Mouse (Mus musculus) CH12.LX (cell line): ENCODE data around the gene Gm13283. TPM values are rescaled to one million over a fixed set of nuclear protein-coding genes. Genes with fewer than 3 reads are reported as not detected.
A peak's percentile ranks its signal among the peaks of the same experiment; 100 is the strongest.

Experiments
- DNase-seq: peaks from one replicate; pipeline ENCODE4 v3.0.0-alpha.2; 2013; ENCODE audit errors: extremely low read depth
- H3K27ac ChIP-seq: 2 replicates; pipeline ENCODE4 v1.5.1; 2012; ENCODE audit warnings: low read depth, mild to moderate bottlenecking, control low read depth, moderate library complexity; ENCODE audit not compliant: insufficient read depth
- H3K27me3 ChIP-seq: replicated peaks from 2 replicates; pipeline ENCODE3; 2012; ENCODE audit warnings: inconsistent platforms
- H3K36me3 ChIP-seq, 2 experiments: replicated peaks in 1 of 2; 2 replicates each; pipeline versions ENCODE3 to v1.6.1; 2012; ENCODE audit warnings: inconsistent platforms in 1 of 2, low read length in 1 of 2, mild to moderate bottlenecking in 1 of 2, mixed read lengths in 1 of 2, moderate library complexity in 1 of 2; ENCODE audit not compliant: control insufficient read depth in 1 of 2, insufficient read depth in 1 of 2
- H3K4me1 ChIP-seq, 2 experiments: 2 replicates each; pipeline ENCODE4 v1.6.1; 2012; ENCODE audit warnings: inconsistent platforms in 1 of 2, moderate library complexity in 1 of 2; ENCODE audit not compliant: insufficient read depth in 2 of 2, control insufficient read depth in 1 of 2
- H3K4me2 ChIP-seq: 2 replicates; pipeline ENCODE4 v1.6.1; 2012; ENCODE audit warnings: low read depth, mild to moderate bottlenecking, control low read depth; ENCODE audit not compliant: poor library complexity, insufficient read depth, severe bottlenecking
- H3K4me3 ChIP-seq, 3 experiments: fragments of 150-350 bp in 1 of 3; sonication (generic) in 1 of 3; replicated peaks in 1 of 3; 2 replicates each; pipeline versions ENCODE3 to v1.5.1; 2011 to 2012; ENCODE audit warnings: low read depth in 2 of 3, low read length in 2 of 3, mild to moderate bottlenecking in 2 of 3, moderate library complexity in 2 of 3, control low read depth in 1 of 3, improper control_type of control experiment in 1 of 3, inconsistent platforms in 1 of 3, mixed read lengths in 1 of 3; ENCODE audit not compliant: poor library complexity in 1 of 3
- H3K79me2 ChIP-seq: replicated peaks from 2 replicates; pipeline ENCODE4 v1.6.1; 2012; ENCODE audit warnings: mild to moderate bottlenecking, moderate library complexity; ENCODE audit not compliant: control insufficient read depth, poor library complexity, insufficient read depth, severe bottlenecking; ENCODE audit errors: extremely low read depth
- H3K9ac ChIP-seq: 2 replicates; pipeline ENCODE4 v1.6.1; 2012; ENCODE audit warnings: low read depth, mild to moderate bottlenecking, control low read depth, moderate library complexity; ENCODE audit not compliant: insufficient read depth
- H3K9me3 ChIP-seq: replicated peaks from 2 replicates; pipeline ENCODE3; 2012; ENCODE audit warnings: low read length, inconsistent platforms, mixed read lengths
- BHLHE40 ChIP-seq: IDR thresholded peaks from 2 replicates; pipeline ENCODE4 v1.6.1; 2011; ENCODE audit warnings: mild to moderate bottlenecking, low read depth, low read length, improper control_type of control experiment
- CHD1 ChIP-seq: IDR thresholded peaks from 2 replicates; pipeline ENCODE4 v1.6.1; 2012; ENCODE audit warnings: low read depth, low read length, improper control_type of control experiment, inconsistent platforms
- CHD2 ChIP-seq: IDR thresholded peaks from 2 replicates; pipeline ENCODE4 v1.6.1; 2011; ENCODE audit warnings: low read length, improper control_type of control experiment
- CTCF ChIP-seq, 2 experiments: IDR thresholded peaks in 1 of 2; conservative IDR thresholded peaks in 1 of 2; 2 replicates each; pipeline ENCODE4 v1.5.1; 2011 to 2012; ENCODE audit warnings: low read depth in 2 of 2, low read length in 2 of 2, improper control_type of control experiment in 1 of 2, inconsistent platforms in 1 of 2, mild to moderate bottlenecking in 1 of 2, moderate library complexity in 1 of 2
- EP300 ChIP-seq: IDR thresholded peaks from 2 replicates; pipeline ENCODE4 v1.6.1; 2011; ENCODE audit warnings: low read length, improper control_type of control experiment
- ETS1 ChIP-seq: conservative IDR thresholded peaks from 2 replicates; pipeline ENCODE4 v1.6.1; 2012; ENCODE audit warnings: low read depth, mild to moderate bottlenecking, inconsistent platforms, low read length, improper control_type of control experiment, moderate library complexity
- GABPA ChIP-seq: IDR thresholded peaks from 2 replicates; pipeline ENCODE4 v1.6.1; 2012; ENCODE audit warnings: low read depth, low read length, improper control_type of control experiment, inconsistent platforms; ENCODE audit not compliant: insufficient replicate concordance
- HCFC1 ChIP-seq: IDR thresholded peaks from 2 replicates; pipeline ENCODE4 v1.6.1; 2012; ENCODE audit warnings: low read depth, mild to moderate bottlenecking, inconsistent platforms, low read length, improper control_type of control experiment
- IRF4 ChIP-seq: IDR thresholded peaks from 2 replicates; pipeline ENCODE4 v1.6.1; 2014; ENCODE audit warnings: low read depth, mild to moderate bottlenecking, inconsistent platforms, low read length, improper control_type of control experiment
- JUN ChIP-seq: IDR thresholded peaks from 2 replicates; pipeline ENCODE4 v1.6.1; 2011; ENCODE audit warnings: low read depth, mild to moderate bottlenecking, low read length, improper control_type of control experiment, moderate library complexity; ENCODE audit not compliant: insufficient read depth
- JUND ChIP-seq: conservative IDR thresholded peaks from 2 replicates; pipeline ENCODE4 v1.6.1; 2011; ENCODE audit warnings: low read depth, low read length, improper control_type of control experiment
- MAZ ChIP-seq: IDR thresholded peaks from 2 replicates; pipeline ENCODE4 v1.6.1; 2012; ENCODE audit warnings: low read depth, mild to moderate bottlenecking, inconsistent platforms, low read length, improper control_type of control experiment, moderate library complexity
- NRF1 ChIP-seq: IDR thresholded peaks from 2 replicates; pipeline ENCODE4 v1.6.1; 2014; ENCODE audit warnings: low read depth, mild to moderate bottlenecking, inconsistent platforms, low read length, improper control_type of control experiment, moderate library complexity
- POLR2A ChIP-seq: IDR thresholded peaks from 2 replicates; pipeline ENCODE4 v1.6.1; 2011; ENCODE audit warnings: low read depth, mild to moderate bottlenecking, improper control_type of control experiment, low read length
- RAD21 ChIP-seq: IDR thresholded peaks from 2 replicates; pipeline ENCODE4 v1.6.1; 2011; ENCODE audit warnings: low read depth, mild to moderate bottlenecking, low read length, improper control_type of control experiment, moderate library complexity
- RCOR1 ChIP-seq: conservative IDR thresholded peaks from 2 replicates; pipeline ENCODE4 v1.6.1; 2012; ENCODE audit warnings: low read depth, mild to moderate bottlenecking, inconsistent platforms, low read length, improper control_type of control experiment
- SMC3 ChIP-seq: IDR thresholded peaks from 2 replicates; pipeline ENCODE4 v1.6.1; 2011; ENCODE audit warnings: low read depth, low read length, improper control_type of control experiment
- TBP ChIP-seq: conservative IDR thresholded peaks from 2 replicates; pipeline ENCODE4 v1.6.1; 2011; ENCODE audit warnings: low read depth, low read length, improper control_type of control experiment
- TCF12 ChIP-seq: IDR thresholded peaks from 2 replicates; pipeline ENCODE4 v1.6.1; 2014; ENCODE audit warnings: low read depth, mild to moderate bottlenecking, inconsistent platforms, low read length, improper control_type of control experiment
- UBTF ChIP-seq: IDR thresholded peaks from 2 replicates; pipeline ENCODE4 v1.6.1; 2012; ENCODE audit warnings: low read depth, mild to moderate bottlenecking, inconsistent platforms, low read length, improper control_type of control experiment, moderate library complexity
- USF1 ChIP-seq: IDR thresholded peaks from 2 replicates; pipeline ENCODE4 v1.6.1; 2014; ENCODE audit warnings: low read depth, mild to moderate bottlenecking, inconsistent platforms, low read length, improper control_type of control experiment
- ZC3H11A ChIP-seq: IDR thresholded peaks from 2 replicates; pipeline ENCODE4 v1.6.1; 2012; ENCODE audit warnings: low read depth, mild to moderate bottlenecking, inconsistent platforms, low read length, improper control_type of control experiment
- ZMIZ1 ChIP-seq: IDR thresholded peaks from 2 replicates; pipeline ENCODE4 v1.6.1; 2012; ENCODE audit warnings: low read depth, mild to moderate bottlenecking, inconsistent platforms, low read length, improper control_type of control experiment
- ZNF384 ChIP-seq: IDR thresholded peaks from 2 replicates; pipeline ENCODE4 v1.6.1; 2012; ENCODE audit warnings: low read depth, low read length, improper control_type of control experiment, inconsistent platforms
- dilution Hi-C: fragments of 300-500 bp; cut with MboI; formaldehyde crosslinking; loops from 2 replicates; pipeline ENCODE4 v1.14.3; 2020; ENCODE audit warnings: low sequenced_read_pairs; ENCODE audit not compliant: extremely low pct_unique_long_range_greater_than_20kb, extremely low pct_ligation_motif_present
- in situ Hi-C: fragments of 300-500 bp; cut with MboI; formaldehyde crosslinking; loops from 3 replicates; pipeline ENCODE4 v1.14.3; 2019; ENCODE audit warnings: low sequenced_read_pairs, low pct_ligation_motif_present, low pct_unique_long_range_greater_than_20kb, mixed read lengths
- polyA plus RNA-seq: library from polyadenylated mRNA; unstranded; fragments of >175 nt; gene quantifications from 2 replicates; pipeline ENCODE4 v1.2.1, GENCODE M21; 2012; ENCODE audit warnings: low read depth; ENCODE audit not compliant: insufficient read length
- total RNA-seq, 2 experiments: library from RNA; depleted of rRNA; stranded (reverse); fragments of 300-350 nt in 1 of 2; fragments of >200 nt in 1 of 2; gene quantifications; 2 replicates each; pipeline ENCODE4 v1.2.3; 2012 to 2014

The Gm13283 gene
- total and polyA plus RNA-seq, 3 experiments: not detected

- dilution Hi-C loops: no loop called here
- no peak overlapping the region for H3K4me3 ChIP-seq
- H3K4me1 ChIP-seq: peaks cover 5 to 7% of the 10 kb centered on the region in 2 experiments
- in situ Hi-C loops: no loop called here
- TF ChIP-seq ZC3H11A: no peak
- no peak for TF ChIP-seq SMC3
- TF ChIP-seq NRF1: no peak
- no peak for TF ChIP-seq JUND
- TF ChIP-seq RCOR1: no peak
- no peak for TF ChIP-seq TBP
- TF ChIP-seq IRF4: no peak
- no peak for TF ChIP-seq USF1
- TF ChIP-seq GABPA: no peak
- TF ChIP-seq MAZ: no peak
- no peak for TF ChIP-seq EP300
- TF ChIP-seq CHD2: no peak
- TF ChIP-seq CHD1: no peak
- TF ChIP-seq JUN: no peak
- TF ChIP-seq TCF12: no peak
- no peak for TF ChIP-seq ZMIZ1
- H3K36me3 ChIP-seq: no peaks in the 10 kb centered on the region
- no peak overlapping the region for H3K27ac ChIP-seq
- no peak overlapping the region for H3K4me2 ChIP-seq
- H3K9ac ChIP-seq: no peak overlapping the region
- peaks cover 63% of the 10 kb centered on the region for H3K27me3 ChIP-seq
- no peaks in the 10 kb centered on the region for H3K9me3 ChIP-seq
- H3K79me2 ChIP-seq: no peaks in the 10 kb centered on the region
- DNase-seq: no peak
Measured at GRCm38 (mm10) chr4:88741426-88741825, 18.5 kb upstream of the Gm13283 start.

GRCm38 (mm10) chr4:88742771-88743371, 17.0 kb upstream of the Gm13283 start:
- dilution Hi-C loops (no loop called here), in situ Hi-C loops (no loop called here)
- TF ChIP-seq BHLHE40: no peak
- 0 out of 2 replicates have a peak, but pooled peaks have one; percentile 28 for TF ChIP-seq ETS1
- no peak for TF ChIP-seq TBP
- peak; percentile 57 for TF ChIP-seq SMC3
- no peak for TF ChIP-seq GABPA
- TF ChIP-seq CHD2: 0 out of 2 replicates have a peak, but pooled peaks have one; percentile 17
- TF ChIP-seq ZC3H11A: no peak
- TF ChIP-seq ZMIZ1: no peak
- no peak for TF ChIP-seq UBTF
- TF ChIP-seq HCFC1: no peak
- TF ChIP-seq ZNF384: peak; percentile 87
- TF ChIP-seq RAD21: peak; percentile 40
- no peak for TF ChIP-seq POLR2A
- no peak; the same call in 1 of the 2 replicates for TF ChIP-seq EP300
- no peak for TF ChIP-seq JUND
- TF ChIP-seq TCF12: 0 out of 2 replicates have a peak, but pooled peaks have one; percentile 4
- TF ChIP-seq IRF4: peak; percentile 52
- TF ChIP-seq JUN: no peak
- 0 out of 2 replicates have a peak, but pooled peaks have one; percentile 23 for TF ChIP-seq MAZ
- TF ChIP-seq CTCF (conservative IDR thresholded peaks at IDR 0.05 in 1 of 2, IDR thresholded peaks at IDR 0.05 in 1 of 2; ENCODE audit: low read depth in 2 of 2, low read length in 2 of 2): peak in 1 of 2 experiments; percentile 72; a peak in 2 of 4 replicates
- H3K4me3 ChIP-seq: no peak overlapping the region
- no peak overlapping the region for H3K27ac ChIP-seq
- no peaks in the 10 kb centered on the region for H3K79me2 ChIP-seq
- peaks cover 7% of the 10 kb centered on the region in 2 experiments for H3K4me1 ChIP-seq
- H3K9me3 ChIP-seq: no peaks in the 10 kb centered on the region
- no peaks in the 10 kb centered on the region for H3K36me3 ChIP-seq
- DNase-seq: no peak
- peaks cover 58% of the 10 kb centered on the region for H3K27me3 ChIP-seq
- H3K9ac ChIP-seq: peak overlapping the region; percentile 39; the same call in 1 of the 2 replicates
- H3K4me2 ChIP-seq: peak overlapping the region; percentile 86; the same call in 1 of the 2 replicates
